Mouse (Mus musculus) embryo, embryonic 9.5 days (tissue): ENCODE measurements around the gene Kcne1l.

Experiments used
- DNase-seq: peaks from one replicate; pipeline ENCODE4 v3.0.0-alpha.2; 2017; ENCODE audit errors: extremely low spot score

Kcne1l gene

DNA sequence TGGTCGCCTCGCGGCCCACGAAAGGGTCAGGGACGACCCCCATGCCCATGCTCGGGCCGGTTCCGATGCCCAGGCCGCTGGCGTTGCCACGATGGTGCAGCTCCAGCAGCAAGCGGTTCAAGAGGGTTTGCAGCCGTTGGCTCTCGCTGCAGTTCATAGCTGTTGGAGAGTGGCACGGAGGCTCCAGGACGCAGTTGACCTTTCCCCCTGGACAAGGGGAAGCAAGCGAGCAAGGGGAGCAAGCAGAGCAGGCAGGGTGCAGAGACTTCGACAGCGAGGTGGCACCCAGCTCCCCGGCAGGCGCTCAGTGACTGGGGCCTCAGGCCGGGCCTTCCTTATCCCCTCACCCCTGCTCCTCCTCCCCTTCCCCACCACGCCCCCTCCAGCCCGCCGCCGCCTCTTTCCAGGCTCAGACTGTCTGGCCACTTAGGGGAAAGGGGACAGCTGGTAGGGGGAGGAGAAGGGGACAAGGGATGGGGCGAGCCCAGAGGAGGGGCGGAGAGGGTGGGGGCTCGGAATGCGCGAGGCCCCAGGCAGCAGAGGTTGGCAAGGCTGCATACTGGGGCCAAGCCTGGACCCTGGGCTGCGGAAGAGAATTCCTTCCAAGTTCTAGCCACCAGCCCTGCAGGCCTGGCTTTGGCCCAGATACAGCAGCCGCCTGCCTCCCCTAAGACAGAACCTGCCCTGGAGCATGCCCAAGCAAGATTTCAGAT lies at the start of gene Kcne1l:
Kcne1l (minus strand) TSS at position 426 of the 713 bp plus-strand sequence.
- peak; percentile 66 for DNase-seq

DNA sequence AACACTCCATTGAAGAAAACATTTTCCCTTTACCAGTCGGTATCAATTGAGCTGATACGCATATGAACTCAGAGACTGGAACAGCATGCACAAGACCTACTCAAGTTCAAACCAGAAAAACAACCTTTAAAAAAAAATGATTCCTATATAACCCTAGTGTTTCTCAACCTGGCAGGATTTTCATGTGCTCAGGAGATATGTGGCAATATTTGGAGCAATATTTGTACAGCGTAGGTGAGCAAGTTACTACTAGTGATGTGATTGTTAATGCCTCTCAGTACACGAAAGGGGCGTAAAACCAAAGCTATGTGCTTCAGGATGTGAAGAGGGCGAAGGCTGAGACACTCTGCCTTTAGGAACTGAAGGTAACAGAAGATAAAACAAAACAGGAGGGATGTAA lies 30.1 kb upstream of the Kcne1l start:
- no peak for DNase-seq

DNA sequence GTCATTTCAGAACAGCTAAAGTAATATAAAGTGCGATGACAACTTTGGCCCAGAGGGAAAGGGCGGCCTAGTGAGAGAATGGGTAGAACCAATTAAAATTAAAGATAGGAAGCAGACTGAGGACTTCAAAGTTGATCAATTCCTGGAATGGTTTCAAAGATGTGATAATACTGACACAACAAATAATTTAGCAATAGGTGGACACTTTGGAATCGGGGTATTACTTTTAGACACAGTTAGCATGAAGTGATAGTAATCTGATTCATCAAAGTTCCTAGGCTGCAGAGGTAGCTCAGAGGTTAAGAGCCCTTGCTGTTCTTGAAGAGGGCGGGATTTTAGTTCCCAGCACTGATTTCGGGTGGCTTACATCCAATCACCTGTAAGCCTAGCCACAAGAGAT lies 29.4 kb upstream of the Kcne1l start:
- no peak for DNase-seq

DNA sequence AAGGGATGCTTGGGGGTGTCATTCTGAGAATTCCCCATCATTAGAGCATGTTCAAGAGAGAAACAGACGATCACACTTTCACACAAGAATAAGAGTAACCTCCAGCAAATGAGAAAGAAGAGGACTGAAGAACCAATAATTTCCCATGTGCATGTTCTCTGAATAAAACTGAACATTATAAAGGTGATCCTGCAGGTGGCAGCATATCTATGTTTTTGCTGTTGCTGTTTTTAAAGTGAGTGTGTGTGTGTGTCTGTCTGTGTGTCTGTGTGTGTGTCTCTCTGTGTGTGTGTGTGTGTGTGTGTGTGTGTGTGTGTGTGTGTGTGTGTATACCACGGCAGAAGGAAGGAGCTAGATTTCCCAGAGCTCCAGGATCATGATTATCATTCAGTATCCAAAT lies 19.7 kb upstream of the Kcne1l start:
- no peak for DNase-seq

DNA sequence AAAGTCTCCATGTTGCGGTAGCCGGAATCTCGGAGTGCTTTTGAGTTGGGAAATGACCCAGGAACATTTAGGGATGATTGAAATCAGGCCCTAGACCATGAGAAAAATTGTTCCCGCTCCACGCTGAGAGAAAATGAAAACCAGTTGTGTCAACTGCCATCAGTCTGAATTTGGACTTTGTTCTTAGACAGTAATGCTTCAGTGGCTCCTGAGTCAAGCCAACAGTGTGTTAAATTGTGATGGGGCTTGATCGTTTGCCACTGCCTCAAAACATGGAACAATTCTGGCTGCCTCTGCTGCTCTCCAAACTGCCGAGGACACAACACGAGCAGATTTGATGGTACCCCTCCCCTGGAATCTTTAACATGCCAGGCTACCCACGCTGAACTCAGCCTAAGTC lies 10.0 kb upstream of the Kcne1l start:
- DNase-seq = no peak

DNA sequence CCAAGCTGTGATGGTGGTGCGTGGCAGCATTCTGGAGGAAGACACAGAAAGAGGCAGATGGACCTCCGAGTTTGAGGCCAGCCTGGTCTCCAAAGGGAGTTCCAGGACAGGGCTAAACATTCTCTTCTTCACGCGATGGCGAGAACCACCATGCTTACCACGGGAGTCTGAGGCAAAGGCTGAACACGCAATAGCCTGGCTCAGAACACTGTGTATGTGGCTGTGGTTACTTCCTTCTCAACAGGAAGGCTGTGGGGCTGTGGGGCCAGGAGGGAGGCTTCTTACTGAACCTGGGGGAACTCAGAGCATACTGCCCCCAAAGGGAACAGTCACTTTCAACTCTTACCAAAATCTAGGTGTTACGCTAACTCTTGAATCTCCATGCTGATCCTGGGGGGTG lies 9.2 kb upstream of the Kcne1l start:
- no peak for DNase-seq

DNA sequence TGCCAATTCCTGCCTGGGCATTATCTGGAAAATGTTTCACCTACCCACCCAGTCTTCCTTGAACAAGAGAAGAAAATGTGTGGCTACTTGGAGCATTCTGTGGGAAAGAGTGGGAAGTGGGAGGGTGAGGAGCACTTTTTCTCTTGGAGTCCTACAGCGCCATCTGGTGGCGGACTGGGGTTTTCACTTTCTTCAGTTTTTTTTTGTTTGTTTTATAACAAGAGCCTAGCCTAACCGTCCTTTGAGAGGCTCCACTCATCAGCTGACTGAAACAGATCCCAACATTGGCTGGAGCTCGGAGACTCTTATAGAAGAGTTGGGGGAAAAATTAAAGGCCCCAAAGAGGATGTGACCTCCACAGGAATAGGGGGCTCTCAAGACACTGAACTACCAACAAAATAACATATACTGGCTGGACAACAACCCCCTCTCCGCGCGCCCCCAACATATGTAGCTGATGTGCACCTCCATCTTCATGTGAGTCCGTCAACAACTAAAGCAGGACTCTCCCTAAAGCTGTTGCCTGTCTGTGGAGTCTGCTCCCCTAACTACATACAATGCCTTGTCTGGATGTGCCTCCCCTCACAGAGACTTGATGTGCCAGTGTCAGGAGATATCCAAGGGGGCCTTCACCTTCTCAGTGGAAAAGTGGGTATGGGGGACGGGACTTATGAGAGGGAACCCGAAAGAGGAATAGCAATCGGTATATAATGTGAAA lies 8.4 kb upstream of the Kcne1l start:
- DNase-seq = peak; percentile 48

DNA sequence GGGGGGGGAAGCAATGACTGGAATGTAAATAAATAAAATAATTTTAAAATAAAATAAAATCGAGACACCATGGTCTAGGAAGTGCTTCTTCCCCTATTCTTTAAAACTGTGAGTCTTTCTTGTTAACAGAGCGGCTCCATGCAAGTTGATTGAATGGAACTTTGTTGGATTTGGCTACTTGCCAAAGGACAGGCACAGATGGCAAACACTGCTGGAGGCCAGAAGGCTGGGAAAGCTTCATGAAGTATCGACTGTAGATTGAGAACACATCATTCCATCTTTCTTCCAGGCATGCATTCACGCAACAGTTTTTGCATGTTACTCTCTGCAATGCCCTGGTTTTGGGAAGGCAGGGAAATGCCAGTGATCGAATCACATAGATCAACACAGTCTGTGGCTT lies 4.3 kb upstream of the Kcne1l start:
- no peak for DNase-seq

DNA sequence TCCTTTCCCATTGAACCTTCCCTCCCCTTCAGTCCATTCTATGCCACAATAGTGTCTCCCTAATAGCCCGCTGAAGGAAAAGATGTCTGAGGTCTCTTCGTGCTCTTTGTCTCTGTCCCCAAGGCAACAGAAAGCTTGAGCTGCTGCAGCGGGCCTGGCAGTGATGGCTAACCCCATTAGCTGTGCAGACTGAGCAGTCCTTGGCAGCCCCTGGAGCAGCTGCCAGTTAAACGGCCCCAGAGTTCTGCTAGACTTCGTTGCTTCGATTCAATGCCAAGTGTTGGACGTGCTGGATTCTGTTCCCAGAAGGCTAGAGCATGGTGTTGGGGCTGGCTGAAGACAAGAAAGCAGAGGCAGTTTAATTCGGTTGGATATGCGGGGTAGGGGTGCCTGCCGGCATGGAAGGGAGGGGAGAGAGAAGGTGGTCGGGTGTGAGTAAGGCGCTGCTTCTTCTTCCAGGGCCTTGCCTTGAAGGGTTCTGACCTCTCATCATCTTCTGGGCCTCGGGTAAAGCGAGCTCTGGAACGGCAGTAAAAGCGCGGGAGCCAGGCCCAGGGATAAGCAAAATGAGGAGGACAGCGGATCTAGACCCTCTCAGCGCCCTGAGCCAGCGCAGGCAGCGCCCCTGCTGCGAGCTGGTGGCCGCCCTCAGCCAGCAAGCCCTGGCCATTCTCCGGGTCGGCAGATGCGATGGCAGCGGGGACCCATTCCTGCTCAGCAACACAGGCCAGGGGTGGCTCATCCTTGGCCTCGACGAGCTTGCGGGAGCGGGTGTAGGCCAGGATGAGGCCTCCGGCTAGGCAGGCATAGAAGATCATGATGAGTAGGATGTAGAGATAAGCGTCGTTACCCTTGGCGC lies 855 bp downstream of the Kcne1l start:
- peak; percentile 14 for DNase-seq

DNA sequence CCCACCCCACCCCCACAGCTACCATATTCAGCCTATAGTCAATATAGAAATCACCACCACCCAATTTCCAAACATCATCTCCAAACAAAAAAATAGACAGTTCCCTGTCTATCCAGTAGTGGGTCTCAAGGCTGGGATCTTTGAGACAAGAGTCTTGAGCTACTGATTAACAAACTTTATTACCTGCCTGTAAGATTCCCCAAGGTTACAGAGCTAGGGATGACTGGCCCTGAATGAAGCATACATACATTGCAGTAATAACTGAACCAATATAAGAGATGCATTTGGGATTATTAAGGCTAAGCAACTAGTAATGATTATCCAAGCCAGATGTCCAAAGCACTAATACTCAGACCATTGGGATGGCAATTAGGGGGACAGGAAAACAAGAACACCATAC lies 1.5 kb downstream of the Kcne1l start:
- DNase-seq = no peak

DNA sequence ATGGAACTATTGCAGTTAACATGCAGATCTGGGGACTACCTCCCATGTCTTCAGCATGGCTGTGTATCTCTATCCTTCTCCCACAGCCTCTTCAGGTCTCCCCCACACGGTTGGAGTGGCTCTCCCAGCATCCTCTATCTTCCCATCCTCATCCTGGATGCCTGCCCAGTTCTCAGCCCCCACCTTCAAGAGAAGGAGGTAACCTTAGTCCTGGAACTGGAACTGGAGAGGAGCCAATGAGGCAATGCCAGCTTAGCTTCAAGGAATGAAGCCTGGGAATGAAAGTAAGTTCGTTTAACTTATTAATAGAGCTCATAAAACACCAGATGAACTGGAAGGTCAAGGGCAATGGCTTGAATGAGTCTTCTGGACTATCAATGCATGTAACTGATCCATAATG lies 2.6 kb downstream of the Kcne1l start:
- no peak for DNase-seq

DNA sequence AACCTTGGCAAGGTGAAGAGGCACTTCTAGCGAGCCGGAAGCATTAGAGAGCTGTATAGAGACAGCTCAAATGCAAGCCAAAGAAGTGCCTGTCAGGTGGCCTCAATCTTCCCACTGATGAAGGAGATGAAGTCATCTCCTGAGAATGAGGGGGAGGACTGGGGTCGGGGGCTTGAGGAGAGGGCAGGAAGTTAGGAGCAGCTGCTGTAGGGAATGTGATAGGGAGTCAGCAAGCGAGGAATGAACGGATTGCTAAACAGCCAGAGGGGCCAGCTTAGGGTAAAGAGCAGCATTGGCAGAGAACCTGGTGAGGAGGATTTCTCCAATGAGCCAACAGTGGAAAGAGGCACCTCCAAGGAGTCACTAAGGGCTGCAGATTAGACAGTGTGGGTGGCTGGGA lies 20.2 kb downstream of the Kcne1l start:
- DNase-seq = no peak

DNA sequence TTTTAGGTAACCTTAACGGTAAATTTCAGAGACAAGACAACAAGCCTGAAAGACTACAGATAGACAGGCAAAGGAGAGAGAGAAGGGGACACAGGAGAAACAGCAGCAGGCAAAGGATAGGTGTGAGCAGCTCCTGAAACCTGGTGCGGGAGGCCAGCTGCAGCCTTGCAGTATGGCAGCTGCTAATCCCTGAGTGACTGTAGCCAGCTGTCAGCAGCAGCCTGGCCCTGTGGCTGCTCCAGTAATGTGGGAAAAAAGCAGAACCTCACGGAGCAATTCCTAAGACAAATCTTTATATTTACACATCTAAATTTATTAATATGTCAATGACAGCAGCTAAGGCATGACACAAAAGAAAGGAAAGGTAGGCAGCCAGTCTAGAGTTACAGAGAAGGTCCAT lies 29.5 kb downstream of the Kcne1l start:
- no peak for DNase-seq

DNA sequence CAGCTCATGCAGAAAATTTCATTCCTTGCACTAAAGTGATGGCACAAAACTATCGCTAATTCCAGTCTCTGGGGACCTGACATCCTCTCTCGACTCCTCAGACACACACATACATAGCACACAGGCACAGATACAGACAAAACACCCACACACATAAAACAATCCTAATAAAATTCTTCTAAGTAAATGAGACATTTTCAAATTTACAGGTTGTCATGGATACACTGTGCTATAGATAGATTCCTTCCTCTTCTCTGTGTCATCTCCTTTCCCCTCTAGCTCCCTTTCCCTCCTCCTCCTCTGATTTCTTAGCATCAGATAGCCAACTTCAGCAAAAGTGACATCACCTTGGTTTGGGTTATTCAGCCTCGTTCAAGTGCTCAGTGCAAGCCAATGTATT lies 30.1 kb downstream of the Kcne1l start:
- DNase-seq = no peak
